Mouse (Mus musculus) cerebellum, adult 2 months (tissue): ENCODE results near the gene Gins1.

ENCODE experiments used
- CTCF ChIP-seq: fragments of 200-500 bp; IDR thresholded peaks from 2 replicates; pipeline ENCODE4 v1.5.1; 2011; ENCODE audit warnings: low read depth, mild to moderate bottlenecking, control low read depth, low read length, moderate library complexity, borderline replicate concordance; ENCODE audit not compliant: insufficient read depth
- POLR2A ChIP-seq: fragments of 200-500 bp; IDR thresholded peaks from 2 replicates; pipeline ENCODE4 v1.6.1; 2011; ENCODE audit warnings: low read length, control low read depth, borderline replicate concordance; ENCODE audit not compliant: insufficient read depth

GRCm38 (mm10) chr2:150858724-150859487 is 46.3 kb upstream of the Gins1 start:
- TF ChIP-seq POLR2A (no peak), CTCF (no peak)
